Mouse (Mus musculus): ENCODE results near the gene Epx. TPM values are rescaled to one million over a fixed set of nuclear protein-coding genes. Genes with fewer than 3 reads are reported as not detected.
"Not testable (repeated sequence)": the region's sequence is repeated elsewhere in the genome, so short reads cannot be mapped to it uniquely, and the experiment has no call there.

Epx gene
- total RNA-seq (2021), result not detected

DNA sequence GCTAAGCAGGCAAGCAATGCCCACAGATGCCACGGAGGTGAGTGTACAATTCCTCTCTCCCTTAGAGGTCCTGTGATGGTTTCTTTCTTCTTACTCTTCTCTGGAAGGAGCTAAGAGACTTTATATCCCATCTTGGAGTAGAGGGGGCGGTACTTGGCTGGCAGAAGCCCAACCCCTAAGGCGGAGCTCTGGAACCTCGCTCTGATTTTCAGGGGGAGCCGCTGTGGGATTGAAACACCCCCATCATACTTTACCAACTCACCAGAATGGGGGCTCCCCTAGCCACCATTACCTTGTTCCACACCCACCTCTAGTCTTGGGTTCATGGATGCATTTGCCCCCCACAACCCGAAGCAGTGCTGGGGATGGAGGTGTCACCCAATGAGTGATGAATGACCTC is at the start of gene Epx:
Gene Epx (minus strand): TSS at position 101 of the 400 bp plus-strand sequence.
- no peak for DNase-seq

GRCm38 (mm10) chr11:87920966-87921365 is 45.6 kb upstream of the Epx start, which contains the start of gene Olfr464:
TSS of gene Olfr464 (minus strand) at chr11:87920967.
- DNase-seq, result peak; percentile 58

DNA sequence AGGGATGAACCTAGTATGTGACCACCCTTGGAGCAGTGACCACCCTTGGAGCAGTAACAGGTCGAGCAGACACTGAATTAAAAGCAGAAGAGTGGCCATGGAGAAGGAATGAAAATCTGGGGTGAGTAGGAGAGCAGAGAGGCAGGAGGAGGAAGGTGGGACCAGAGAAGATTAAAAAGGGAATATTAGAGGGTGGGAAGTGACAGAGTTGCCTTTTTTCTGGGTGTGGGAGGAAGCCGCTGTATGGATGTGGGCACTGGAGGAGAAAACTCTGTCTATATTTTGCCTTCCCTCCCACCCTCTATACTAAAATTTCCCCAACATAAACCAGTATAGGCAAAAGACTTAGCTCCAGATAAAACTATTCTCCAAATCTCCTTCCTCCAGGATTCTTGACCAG is 45.0 kb upstream of the Epx start:
- no peak for DNase-seq

DNA sequence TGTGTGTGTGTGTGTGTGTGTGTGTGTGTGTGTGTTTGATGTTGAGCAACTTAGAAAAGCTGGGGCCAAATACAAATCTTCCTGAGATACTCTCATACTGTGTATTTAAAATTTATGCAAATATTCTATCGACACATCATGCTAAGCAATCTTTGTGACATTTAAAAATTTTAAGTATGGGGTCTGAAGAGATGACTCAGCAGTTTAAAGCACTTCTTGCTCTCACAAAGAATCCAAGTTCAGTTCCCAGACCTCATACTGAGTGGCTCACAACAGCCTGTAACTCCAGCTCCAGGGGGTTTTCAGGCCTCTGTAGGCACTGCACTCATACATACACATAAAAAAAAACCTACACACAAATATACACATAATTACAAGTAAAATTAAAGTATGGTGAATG is 40.7 kb upstream of the Epx start:
- no peak for DNase-seq

- DNase-seq, result no peak
Observed at GRCm38 (mm10) chr11:87904331-87904730, 29.0 kb upstream of the Epx start.

DNA sequence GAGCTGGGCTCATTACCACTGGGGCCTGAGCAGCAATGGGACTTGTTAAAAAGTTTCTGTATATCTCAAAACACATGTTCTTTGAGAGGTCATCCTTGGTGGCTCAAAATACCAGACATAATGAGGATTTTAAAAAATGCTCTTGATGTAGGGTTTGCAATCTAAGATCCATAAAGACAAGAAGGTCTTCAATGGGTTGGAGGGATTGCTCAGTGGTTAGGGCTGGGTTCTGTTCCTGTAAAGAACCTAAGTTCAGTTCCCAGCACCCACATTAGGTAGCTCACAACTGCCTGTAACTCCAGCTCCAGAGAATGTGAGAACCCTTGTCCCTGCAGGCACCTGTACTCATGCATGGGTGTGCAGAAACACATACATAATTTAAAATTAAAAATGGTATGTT is 22.0 kb upstream of the Epx start, which contains the start of gene Olfr463:
Gene Olfr463 (minus strand): TSS at position 101 of the 400 bp plus-strand sequence.
- no peak for DNase-seq

- no peak for DNase-seq
Observed at GRCm38 (mm10) chr11:87892168-87892567, 16.8 kb upstream of the Epx start, which contains the start of gene Olfr462. TSS of gene Olfr462 (minus strand) at chr11:87892268.

DNA sequence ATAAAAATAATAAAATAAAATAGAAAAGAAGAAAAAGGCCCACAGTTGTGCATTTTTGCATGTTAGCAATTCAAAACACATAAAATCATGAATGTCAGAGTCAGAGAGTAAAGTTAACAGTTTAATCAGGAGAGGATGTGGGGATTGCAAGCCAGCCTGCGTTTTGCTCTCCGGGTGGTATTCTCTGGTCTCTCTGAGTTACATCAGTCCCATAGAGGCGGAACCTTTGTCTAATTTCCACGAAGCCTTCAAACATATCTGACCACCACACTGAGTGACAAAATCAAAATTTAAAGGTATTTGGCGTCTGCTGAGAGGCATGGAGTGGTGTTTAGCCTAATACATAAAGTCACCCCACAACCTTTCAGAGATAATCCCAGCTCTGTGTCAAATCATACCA is 9.5 kb upstream of the Epx start:
- DNase-seq, result no peak

DNA sequence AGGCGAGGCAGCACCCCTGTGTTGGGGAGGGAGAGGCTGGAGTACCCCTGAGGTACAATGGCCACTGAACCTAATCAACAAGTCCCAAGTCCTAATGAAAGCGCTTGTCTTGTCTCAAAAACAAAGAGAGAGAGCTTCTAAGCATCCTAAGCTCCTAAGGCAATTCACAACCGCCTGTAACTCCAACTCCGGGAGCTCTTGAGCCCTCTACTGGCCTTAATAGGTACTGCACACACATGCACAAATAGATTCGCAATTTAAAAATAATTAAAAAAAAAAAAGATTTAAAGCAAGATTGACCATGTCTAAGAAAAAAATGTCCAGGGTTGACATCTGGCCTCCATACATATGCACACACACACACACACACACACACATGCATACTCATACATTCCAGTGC is 8.2 kb upstream of the Epx start:
- DNase-seq, result peak; percentile 20

DNA sequence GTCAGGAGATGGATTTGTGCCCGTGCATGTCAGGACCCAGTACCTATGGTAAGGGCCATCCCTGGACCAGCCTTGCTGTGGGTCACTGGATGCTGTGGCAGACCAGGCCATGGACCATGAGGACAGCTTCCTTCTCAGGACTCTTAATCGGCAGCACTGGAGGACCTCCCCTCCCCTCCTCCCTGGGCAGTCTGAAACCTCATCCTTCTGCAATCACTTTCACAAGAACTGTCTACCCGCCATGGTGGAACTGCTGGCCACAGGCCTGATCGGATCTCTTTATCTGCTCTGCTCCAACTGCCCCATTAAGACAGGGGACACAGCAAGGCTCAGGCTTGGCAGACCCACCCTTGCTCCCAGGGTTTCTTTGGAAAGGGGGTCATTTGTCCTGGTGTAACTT is 6.4 kb upstream of the Epx start:
- no peak for DNase-seq

DNA sequence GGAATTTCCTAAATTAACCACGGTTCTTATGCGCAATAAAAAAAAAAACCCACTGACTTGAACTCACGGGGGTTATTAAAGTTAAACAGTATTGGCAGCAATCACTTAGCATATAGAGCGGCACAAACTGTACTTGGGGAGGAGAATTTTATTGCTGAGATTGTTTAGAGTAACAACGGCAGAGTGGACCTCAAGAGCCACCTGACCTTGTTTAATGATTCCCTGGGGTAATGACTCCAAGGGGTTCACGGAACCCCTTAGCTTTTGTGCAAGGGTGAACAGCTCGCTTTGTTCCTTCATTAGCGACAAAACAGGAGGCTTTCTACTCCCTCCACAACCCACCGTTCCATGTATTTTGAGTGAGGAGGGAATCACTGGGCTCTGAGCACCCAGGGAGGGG is 4.5 kb upstream of the Epx start:
- DNase-seq, result no peak

- no peak for DNase-seq
Observed at GRCm38 (mm10) chr11:87871766-87872165, 3.6 kb downstream of the Epx start.

- no peak for DNase-seq
Observed at GRCm38 (mm10) chr11:87870096-87870495, 5.2 kb downstream of the Epx start.

- DNase-seq, result not testable (repeated sequence)
Observed at GRCm38 (mm10) chr11:87866891-87867290, 8.4 kb downstream of the Epx start.

- no peak for DNase-seq
Observed at GRCm38 (mm10) chr11:87862805-87863204, 12.5 kb downstream of the Epx start.

GRCm38 (mm10) chr11:87860426-87860825 is 14.9 kb downstream of the Epx start:
- no peak for DNase-seq

DNA sequence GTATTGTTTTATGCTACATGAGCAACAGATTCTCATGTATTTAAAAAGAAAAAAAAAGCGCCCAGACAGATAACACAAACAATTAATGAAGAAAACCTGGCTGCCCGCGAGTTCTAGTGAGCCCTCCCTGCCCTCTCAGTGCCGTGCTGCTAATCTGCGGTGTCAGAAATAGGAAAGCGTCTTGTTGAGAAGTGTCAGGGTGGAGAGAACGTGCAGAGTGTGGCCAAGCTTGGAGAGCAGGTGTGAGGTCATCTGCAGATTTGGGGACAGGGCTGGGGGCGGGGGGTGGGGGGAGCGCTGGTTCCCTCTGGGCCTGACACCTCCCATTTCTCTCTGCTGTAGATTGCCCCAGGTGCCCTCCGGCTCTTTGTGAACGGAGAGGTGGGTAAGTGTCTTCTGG is 16.1 kb downstream of the Epx start:
- no peak for DNase-seq

- DNase-seq, result no peak
Observed at GRCm38 (mm10) chr11:87854550-87854949, 20.8 kb downstream of the Epx start.

- no peak for DNase-seq
Observed at GRCm38 (mm10) chr11:87853597-87853954, 21.8 kb downstream of the Epx start.

DNA sequence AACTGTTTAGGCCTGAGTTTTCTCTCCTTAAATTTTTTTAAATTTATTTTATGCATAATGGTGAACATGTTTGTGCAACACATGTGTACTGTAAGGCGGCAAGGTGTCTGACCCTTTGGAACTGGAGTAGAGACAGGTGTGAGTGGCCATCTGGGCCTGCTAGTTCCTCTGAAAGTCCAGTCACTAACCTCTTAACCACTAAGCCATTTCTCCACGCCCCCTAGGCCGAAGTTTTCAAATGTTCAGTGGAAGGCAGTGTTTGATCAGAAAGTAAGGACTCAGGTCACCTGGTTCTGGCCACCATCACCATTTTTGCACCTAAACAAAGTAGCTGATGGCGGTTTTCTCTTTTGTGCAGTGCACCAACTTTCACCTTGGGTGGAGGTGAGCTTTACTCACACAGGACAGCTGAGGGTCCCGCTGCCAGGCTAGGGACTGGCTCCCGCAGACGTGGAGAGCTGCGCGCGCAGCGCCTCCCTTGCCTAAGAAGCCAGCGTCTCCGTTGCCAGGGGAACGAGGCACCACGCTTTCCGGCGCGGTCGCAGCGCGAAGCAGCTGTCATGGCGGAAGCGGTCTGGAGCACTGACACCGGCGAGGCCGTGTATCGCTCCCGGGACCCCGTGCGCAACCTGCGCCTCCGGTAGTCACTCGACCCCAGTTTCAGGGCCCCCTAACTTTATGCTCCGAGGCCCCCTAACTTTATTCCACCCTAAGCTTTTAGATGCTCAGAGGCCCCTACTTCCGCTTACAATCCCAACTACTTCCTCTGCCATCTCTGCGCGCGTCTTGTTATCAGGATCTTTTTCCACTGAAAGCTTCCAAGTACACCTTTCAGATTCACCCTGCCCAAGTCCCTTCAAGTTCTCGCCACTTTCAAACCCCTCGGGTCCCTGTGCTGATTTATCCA is 22.4 kb downstream of the Epx start, which contains the start of gene Mks1:
Gene Mks1 (plus strand): TSS at position 526 of the 907 bp plus-strand sequence.
- peak; percentile 92 for DNase-seq

- DNase-seq, result no peak
Observed at GRCm38 (mm10) chr11:87847884-87848283, 27.5 kb downstream of the Epx start.

DNA sequence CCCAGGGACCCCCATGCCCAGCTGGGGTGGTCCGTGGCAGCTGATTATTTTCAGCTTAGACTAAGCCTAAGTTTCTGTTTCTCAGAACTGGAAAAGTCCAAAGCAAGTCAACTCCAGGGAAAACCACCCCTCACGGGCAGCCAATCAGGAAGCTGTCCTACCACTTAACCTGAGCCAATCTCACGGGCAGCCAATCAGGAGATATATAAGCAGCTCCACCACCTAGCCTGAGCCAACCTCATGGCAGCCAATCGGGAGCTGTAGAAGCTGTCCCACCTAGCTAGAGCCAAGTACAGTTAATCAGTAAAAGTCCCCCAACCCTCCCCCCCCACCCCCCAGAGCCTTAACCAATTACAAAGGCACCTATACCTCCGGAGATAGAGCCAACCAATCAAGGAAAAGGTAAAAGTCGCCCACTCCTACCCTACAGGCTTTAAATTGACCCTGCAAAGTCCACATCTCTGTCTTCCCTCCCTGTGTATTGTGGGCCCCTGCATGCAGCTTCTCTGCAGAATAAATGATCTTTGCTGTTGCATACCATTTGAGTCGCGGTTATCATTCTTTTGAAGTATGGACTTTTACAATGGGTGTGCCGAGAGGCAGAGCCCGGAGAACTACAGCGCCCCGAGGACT is 28.3 kb downstream of the Epx start:
- DNase-seq, result no peak

DNA sequence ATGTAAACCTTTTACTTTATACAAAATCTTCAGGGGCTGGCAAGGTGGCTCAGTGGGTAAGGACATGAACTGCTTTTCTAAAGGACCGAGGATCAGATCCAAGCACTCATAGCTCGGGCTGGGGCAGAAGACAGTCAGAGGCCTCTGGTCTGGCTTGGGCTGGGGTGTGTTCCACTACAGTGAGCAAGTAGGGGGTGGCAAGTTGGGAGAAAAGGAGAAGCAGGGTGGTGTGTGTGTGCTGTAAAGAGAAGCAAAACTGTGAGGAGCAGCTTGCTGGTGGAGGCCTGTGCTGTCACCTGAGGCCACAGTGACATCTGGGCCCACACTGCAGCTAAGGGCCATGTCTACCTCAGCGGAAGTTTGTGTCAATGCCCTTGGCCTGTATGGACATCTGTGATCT is 33.9 kb downstream of the Epx start:
- no peak for DNase-seq

- DNase-seq, result peak; percentile 17
Observed at GRCm38 (mm10) chr11:87840676-87841075, 34.7 kb downstream of the Epx start.

All from heart, postnatal 4 days (tissue).